Mouse (Mus musculus): ENCODE measurements at regions not wholly inside any gene's neighbourhood (a gene's known extent, or its start where the extent isn't known, plus 50 kb on each side); places are given as distances from the start of the nearest gene placed in this dataset.

DNA sequence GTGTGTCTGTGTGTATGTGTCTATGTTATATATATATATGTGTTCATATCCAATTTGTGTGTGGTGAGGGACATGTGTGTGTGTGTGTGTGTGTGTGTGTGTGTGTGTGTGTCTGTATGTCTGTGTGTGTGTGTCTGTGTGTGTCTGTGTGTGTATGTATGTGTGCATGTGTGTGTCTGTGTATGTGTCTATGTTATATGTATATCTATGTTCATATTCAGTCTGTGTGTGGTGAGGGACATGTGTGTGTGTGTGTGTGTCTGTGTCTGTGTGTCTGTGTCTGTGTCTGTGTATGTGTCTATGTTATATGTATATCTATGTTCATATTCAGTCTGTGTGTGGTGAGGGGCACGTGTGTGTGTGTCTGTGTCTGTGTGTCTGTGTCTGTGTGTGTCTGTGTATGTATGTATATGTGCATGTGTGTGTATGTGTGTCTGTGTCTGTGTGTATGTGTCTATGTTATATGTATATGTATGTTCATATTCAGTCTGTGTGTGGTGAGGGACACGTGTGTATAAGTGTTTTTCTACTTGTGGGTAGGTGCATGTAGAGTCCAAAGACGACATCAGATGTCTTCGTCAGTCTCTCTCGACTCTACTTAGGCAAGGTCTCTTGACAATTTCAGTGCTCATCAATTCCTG is 370.5 kb upstream of the Slc7a11 start:
- no peak for DNase-seq

DNA sequence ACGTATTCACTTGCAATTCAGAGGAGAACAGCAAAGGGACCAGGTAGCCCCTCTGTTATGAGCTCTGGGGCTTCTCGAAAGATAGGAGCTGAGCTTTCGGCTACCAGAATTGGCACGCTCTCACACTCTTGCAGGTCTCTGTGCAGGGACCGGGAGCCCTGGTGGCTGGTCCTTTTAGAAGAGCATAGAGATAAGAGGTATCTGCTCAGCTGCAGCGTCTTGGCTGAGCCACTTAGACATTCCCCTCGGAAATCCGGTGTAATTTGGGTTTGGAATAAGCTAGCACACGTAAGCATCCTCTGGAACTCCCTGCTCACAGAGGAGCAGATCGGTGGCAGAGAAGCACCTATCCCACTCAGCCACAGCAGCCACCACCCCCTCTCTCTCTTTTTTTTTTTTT is 372.3 kb upstream of the Slc7a11 start:
- no peak for DNase-seq

DNA sequence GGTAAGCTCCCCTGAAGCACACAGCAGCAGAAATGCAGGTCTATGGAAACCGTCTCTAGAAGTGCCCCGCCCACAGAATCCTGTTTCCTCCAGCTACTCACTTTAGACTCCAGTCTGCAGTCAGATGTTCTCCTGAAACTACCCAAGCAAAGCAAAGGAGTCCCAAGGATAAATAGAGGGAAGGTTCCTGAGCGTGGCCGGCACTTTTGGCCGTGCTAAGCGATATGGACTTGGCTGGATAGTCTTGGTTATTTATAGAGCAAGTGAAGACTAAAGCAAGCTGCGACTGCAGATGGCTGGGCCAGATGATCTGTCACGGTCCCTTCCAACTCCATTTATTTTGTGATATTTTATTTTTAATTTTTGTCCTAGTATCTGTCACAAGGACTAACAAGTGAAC is 373.1 kb upstream of the Slc7a11 start:
- no peak for DNase-seq

DNA sequence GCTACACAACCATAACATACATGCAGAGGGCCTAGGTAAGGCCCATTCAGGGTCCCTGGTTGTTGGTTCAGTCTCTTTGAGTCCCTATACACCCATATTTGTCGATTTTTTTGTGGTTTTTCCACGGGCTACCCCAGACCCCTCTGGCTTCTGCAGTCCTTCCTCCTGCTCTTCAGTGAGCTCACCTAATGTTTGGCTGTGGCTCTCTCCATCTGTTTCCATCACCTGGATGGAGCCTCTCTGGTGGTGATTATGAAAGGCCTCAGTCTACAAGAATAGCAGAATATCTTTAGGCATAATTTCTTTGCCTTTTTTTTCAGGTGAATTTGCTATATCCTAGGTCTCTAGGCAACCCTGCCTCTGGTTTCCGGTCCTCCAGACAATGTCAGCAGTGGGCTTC is 373.9 kb upstream of the Slc7a11 start:
- no peak for DNase-seq

DNA sequence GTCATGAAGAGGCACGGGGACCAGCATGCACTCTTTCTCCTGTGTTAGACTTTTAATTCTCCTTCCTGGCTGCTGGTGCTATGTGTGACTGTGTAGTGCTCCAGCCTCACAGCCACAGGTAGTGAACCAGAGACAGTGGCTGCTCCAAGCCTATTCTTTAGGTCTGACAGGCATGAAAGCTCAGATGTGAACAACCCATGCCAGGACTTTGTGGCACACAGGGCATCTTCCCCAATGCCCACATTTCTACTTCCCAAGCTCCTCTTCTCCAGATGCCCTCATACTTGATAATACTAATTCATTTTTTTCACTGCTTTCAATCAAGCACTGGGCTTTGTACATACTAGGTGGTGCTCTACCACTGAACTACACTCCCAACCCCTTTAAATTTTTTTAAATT is 377.4 kb upstream of the Slc7a11 start:
- no peak for DNase-seq

DNA sequence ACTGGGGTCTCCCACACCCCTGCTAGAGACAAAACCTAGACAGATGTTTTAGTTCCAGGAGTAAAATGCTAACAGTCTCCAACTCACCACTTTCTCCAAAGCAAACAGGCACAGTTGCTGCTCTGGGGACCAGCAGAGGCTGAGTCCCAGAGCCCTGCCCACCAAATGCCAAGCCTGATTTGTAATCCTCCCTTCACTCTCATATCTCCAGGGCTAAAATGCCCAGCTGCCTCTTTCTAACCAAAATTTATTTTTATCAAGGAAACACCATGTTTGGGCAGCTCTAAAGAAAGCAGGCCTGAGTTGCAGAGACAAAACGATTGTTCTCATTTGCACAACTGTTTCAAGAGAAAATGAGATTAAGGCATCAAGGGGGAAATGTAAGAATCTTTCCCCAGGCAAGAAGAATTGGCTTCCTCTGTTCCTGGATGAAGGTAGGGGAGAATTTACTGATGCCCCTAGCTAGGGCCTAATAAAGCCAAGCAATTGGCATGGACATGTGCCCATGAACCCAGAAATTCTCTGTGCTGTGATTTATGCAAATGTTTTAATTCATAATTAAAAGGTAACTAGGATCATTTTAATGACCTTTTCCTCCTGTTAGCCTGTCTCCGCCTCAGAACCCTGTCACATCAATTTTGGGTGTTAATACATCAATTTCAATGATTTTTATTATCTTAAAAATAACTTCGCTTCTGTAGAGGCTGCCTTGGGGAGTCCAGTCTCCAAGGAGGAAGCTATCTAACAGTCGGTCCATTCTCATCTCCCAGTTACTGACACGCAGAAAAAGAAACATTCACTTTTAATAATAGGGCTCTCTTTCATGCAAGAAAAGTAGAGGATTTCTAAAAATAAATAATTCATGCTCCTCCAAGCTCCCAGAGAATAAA is 382.4 kb upstream of the Slc7a11 start:
- DNase-seq, result no peak

DNA sequence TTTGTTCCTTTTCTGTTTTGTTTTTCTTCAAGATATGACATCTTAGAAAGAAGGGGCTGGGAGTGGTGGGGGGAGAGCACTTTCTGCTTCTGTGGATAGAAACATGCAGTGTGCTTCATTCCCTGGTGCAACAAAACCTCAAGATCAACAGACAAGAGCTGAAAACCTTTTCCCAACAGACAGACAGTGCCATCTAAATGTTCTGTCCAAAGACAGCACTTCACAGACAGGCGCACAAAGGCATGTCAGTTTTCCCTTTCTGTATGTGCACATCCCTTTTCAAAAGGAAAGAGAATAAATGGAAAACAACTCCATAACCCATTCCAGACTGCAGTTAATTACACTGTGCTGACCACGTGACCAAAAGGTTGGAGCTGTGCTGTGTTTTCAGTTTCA is 383.0 kb upstream of the Slc7a11 start:
- DNase-seq, result no peak

DNA sequence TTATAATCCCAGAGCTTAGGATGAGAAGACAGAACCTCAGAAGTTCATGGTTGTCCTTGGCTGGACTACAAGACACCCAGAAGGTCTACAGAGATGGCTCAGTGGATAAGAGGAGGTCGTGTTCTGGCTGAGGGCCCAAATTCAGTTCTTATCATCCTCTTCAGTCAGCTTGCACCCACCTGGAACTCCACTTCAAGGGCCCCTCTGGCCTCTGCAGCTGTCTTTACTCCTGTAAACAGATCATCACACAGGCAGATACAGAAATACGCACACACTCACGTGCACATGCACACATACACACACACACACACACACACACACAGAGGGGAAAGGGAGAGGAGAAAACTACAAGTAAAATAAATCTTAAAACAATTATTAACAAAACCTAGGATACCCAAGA is 385.8 kb upstream of the Slc7a11 start:
- DNase-seq, result no peak

DNA sequence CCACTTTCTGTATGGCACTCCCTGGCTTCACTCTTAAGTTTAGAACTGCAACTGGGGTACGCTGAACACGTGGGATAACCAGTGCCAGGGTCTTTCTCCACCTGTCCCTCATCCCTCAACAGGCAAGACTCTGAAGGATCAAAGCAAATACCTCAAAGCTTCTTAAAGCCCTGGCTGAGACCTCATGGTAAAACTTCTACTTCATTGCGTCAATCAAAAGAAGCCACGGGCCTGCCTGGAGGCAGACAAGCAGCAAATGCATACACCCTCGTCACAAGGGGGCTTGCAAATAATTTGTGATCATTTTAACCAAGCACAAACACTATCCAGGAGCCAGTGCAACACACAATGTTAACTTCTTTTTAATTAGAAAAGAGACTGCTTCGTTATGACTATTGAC is 387.0 kb upstream of the Slc7a11 start:
- DNase-seq, result no peak

DNA sequence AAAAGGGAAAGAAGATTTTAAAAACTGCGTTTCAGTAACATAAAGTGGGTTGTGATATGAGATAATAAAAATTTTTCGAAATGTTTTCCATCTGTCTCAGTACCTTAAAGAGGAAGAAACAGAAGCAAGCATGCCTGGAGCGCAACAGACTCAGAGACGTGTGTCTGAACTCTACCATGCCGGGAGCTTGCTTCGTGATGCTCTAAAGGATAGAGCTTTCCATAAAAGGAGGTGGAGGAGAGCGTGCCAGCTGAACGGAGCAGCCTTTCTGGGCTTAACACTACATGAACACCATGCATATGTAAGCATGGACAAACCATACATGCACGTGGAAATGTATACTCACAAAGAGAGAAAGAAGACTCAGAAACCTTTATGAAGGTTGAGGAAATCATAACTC is 387.5 kb upstream of the Slc7a11 start:
- DNase-seq, result no peak

DNA sequence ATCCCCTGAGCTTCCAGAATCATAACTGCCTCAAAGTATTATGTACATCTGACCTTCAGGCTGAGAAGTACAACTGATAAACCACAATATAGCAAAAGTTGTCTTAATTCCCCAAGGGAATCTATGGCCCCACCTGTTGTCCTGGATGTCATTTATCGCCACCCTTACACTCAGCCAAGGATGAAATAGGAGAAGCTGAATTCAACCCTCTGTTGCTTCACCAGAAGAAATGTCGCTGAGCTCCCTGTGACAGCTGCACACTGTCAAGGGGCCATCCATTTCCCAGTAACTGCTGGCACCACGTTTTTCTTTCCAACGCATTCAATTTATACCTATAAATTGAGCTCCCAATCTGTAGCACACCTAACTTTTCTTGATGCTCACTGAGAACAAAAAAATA is 382.0 kb upstream of the Noct start:
- DNase-seq, result no peak

DNA sequence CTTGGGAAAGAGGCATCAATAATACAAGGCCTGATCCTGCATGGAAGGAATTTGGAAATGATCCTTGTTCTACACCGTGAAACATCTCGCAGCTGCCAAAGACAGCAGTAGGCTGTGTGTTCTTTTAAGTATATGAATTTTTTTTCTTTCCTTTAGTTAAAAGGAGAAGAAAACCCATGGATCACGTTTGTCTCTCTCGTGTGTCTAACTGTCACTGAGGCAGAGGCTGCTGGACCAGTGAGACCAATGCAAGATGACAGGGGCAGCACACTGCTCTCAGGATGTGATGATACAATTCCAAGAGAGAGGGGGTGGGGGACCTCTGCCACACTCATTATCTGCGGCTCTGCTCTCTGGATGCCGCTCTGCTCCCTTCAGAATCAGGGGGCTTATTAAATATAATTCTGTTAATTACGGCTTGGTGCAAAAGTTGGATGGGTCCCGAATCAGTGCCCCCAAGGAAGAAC is 379.4 kb upstream of the Noct start:
- no peak for DNase-seq

DNA sequence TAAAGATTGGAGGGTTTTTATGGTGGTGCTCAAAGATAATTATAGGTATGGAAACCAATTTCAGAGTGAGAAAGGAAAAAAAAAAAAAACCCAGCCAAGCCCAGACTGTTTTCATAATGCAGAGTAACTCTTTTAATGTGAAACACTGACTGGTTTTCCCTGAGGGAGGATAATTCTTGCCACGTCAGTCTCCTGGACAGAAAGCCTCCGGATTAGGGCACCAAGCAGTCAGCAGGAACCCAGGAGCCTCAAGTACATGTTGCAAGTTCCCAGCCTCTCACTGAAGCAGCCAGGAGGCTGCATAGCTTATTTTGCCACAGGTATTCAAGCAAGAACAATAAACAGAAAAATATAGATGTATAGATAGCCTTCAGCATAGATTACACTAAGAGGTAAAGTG is 378.9 kb upstream of the Noct start:
- no peak for DNase-seq

DNA sequence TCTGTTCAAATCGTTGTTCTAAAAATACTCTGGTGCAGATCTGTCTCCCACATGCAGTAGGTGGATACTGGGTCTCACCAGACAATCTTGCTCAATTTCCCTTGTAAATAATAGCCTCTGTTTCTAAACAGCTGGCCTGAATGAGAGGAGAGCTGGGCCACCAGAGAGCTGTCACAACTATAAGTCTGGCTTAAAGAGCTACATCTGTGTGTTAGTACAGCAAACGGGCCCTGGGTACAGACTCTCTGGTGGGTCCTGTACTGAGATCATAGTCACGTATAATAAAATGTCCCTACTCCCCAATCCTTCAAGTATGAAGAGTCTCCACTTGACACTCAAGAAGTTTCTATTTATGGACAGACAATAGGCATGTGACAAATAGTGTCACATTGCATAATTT is 375.7 kb upstream of the Noct start:
- DNase-seq, result no peak

DNA sequence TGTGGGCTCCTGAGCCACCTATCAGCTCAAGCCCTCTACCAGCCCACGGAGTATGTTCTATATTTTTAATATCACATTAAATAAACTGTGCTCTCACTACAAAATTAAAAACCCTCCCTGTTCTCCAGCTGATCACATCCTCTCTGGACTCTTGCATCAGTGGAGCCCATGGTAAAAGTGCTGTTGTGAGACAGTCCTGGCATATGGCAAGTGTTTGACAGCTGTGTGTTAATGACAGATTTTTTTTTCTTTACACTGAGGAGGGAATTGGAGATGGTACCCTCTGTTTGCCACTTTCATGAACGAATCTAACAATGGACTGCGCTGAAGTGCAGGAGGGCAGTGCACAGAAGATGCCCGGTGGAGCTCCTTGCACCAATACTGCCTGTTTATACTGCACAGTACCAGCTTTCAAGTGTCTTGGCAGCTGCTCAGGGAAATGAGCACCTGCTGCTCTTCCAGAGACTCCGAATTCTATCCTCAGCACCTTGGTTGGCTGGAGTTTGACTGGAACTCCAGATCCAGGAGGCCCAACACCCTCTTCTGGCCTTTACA is 373.1 kb upstream of the Noct start:
- DNase-seq, result no peak

DNA sequence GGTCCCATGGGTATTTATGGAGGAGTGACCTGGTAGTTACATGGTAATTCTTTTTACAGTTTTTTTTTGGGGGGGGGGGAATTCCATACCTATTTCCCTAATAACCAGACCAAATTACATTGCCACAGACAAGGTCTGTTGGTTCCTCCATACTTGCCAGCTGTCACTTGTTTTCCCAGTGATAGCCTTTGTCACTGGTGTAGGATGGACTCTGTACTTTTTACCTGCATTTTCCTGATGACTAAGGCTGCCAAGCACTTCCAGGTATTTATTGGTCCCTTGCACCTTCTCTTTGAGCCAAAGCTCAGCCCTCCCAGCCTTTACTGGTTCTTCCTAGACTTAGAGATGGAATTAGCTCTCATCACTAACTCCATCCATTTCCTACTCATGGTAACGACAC is 357.1 kb upstream of the Noct start:
- no peak for DNase-seq

DNA sequence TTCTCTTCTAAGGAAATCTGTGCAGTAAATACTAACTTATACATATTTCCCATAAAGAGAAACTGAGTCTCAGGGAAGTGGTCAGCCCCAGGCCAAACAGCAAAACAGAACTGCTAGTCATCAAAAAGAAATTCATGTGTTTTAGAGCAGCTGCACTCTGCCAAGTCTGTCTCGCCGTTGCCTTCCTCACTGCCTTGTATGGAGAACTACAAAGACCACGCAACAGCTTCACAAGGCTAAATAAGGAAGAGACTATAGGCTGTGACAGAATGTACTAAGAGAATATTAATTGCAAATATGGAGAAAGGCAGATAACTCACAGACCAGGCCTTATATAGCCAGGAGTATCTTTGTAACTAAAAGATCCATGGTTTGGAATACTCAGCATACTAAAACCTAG is 355.0 kb upstream of the Noct start:
- no peak for DNase-seq

DNA sequence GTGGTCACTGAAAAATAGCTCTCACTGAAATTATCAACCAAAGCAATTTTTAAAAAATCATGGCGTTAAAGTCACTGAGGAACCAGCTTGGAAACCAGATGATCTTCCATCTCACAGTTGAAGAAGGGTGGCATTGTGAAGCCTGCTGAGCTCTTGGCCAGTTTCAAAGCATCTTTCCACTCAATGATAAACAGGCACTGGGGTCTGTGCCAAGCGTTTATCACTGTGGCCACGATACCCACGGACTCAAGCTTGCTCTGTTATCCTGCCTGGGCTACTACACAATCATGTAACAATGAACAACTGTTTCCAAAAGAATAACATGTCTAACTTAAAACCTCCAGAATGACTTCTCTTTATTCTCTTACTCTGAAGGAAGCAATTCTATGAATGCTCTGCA is 345.2 kb upstream of the Noct start:
- no peak for DNase-seq

DNA sequence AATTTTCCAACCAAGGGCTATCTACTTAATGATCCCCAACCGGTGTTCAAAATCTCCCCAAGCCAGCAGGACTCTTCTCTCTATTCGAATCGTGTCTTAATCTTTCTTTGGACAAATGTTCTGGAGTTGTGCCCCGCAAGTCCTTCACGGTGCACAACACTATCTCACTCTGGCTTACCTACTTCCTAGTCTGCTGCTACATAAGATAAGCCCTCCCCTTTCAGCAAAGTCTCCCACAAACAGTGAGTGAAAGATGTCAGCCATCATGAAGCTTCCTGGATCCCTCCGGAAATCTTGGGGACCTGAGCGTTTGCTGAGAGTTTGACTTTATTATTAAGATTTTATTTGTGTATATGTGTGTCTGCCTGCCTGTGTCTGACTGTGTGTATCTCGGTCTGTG is 344.7 kb upstream of the Noct start:
- DNase-seq, result no peak

DNA sequence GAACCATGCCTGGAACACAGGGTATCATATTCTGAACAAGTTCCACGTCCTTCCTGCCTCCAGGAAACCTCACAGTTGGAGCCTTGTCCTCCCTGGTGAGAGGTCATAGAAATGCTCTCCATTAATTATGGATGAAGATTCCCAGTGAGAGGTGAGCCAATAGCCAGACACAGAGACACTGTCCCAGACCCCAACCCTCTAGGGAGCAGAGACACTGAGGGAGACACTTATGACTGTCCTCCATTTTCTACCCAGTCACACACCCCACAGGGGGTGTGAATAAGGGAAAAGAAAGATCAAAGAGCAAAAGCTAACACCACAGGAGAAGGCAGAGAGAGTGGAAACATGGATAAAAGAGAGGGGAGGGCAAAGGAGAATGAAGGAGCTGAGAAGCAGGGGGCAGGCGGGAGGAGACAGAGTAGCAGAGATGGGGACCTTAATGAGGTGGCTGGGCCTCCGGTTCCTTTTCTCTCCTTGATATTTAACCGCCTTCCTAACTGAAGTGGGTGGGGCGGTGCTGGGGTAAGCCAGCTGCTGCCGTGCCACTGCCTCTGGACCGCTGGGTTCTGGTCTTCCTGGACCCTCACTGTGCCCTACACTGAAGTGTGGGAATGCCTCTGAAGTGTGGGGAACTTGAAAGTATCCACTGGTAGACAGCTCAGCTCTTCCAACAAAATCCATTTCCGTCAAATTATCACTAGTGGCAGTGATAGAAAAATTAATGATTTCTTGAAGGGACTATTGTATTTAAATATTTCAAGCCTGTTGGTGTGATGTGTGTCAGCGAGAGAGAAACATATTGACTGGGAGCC is 342.6 kb upstream of the Noct start:
- no peak for DNase-seq

DNA sequence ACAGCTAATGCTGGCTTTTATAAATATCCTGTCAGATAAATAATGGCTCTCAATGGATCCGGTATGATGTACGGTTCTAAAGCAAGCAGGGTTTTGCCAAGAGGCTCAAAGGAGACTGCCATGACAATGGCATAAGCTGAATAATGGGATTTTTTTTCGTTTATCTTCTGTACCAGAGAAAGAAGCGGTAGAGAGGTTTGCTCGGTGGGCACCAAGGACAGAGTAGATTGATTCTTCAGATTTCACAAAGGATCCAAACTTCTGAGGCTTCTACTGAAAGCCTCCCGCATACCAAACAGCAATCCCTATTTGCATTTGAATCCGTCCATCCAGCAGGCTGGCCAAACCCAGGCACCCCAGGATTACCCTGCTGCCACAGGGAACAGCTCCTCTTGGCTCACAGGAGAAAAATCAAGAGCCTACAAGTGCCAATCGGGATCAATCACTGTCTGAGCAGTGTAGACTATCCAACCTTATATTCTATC is 342.0 kb upstream of the Noct start:
- no peak for DNase-seq

DNA sequence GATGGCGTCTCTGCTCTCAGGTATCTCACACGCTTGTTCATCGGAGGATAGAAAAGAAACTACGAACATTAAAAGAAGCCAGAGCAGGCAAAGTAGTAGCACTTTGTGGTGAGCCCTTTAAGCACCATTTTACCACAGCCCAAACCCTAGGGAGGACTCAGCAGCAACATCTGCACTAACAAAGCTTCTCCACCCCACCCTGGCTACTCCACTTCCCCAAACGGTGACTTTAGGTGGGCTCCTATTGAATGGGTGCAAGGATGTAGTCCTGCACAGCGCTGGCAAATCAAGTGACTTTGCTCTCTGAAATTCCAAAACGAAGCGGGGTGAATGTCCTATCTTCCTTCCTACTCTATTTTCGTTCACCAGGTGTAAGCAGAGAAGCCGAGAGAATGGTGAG is 337.9 kb upstream of the Noct start:
- no peak for DNase-seq

DNA sequence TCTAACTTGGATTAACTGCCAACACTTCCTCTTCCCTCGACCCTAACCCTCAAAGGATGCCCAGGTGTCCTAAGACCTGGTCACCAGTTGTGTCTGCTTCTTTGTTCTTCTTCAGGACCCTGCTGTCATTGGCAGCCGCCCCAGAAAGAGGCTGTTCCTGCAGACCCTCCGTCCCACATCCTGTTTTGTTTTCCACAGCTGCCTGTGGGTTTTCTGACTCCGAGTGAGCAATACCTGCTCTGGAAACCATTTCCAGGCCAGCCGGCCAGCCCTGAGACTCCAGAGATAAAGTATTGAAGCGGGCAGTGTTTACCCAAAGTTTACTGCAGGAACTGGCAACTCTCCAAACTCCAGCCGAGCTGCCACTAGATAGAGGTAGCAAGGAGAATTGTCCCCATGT is 337.2 kb upstream of the Noct start:
- no peak for DNase-seq

Measured in liver (tissue).